Mouse (Mus musculus): ENCODE data around the gene Tubal3. TPM values are rescaled to one million over a fixed set of nuclear protein-coding genes. Genes with fewer than 3 reads are reported as not detected.
"Not testable (repeated sequence)": the region's sequence is repeated elsewhere in the genome, so short reads cannot be mapped to it uniquely, and the experiment has no call there.

Gene Tubal3
- total RNA-seq, 2 experiments from 2014 or later = not detected

- no peak for DNase-seq
- H3K4me3 ChIP-seq = peak overlapping the region; percentile 77
- intact Hi-C loops (cut with DNase I) = loop anchor here (5.0 to 10.0 kb wide), 2 partner anchors 122 to 360 kb away; partner anchors contain the start of gene Gdi2
- 0 out of 2 replicates have a peak overlapping the region, but pooled peaks have one; percentile 16 for H3K27ac ChIP-seq
- TF ChIP-seq CTCF (IDR thresholded peaks at IDR 0.05) = no peak
Measured at GRCm38 (mm10) chr13:3894549-3894948, 23.5 kb upstream of the Tubal3 start.

- intact Hi-C loops (cut with DNase I) = loop anchor here (5.0 to 10.0 kb wide), 2 partner anchors 107 to 361 kb away; partner anchors contain the start of gene Gdi2
Measured at GRCm38 (mm10) chr13:3895397-3895980, 22.6 kb upstream of the Tubal3 start.

GRCm38 (mm10) chr13:3896032-3896431, 22.0 kb upstream of the Tubal3 start:
- DNase-seq = no peak
- H3K4me3 ChIP-seq = no peak overlapping the region
- TF ChIP-seq CTCF (IDR thresholded peaks at IDR 0.05) = no peak
- intact Hi-C loops (cut with DNase I) = loop anchor here (1.0 to 10.0 kb wide), 3 partner anchors 106 to 361 kb away; partner anchors contain the start of gene Gdi2
- peak overlapping the region; percentile 43 for H3K27ac ChIP-seq

More at GRCm38 (mm10) chr13:3895397-3895980, 22.6 kb upstream of the Tubal3 start:
- no peak overlapping the region for H3K4me3 ChIP-seq
- DNase-seq = no peak
- peak overlapping the region; percentile 43 for H3K27ac ChIP-seq
- TF ChIP-seq CTCF (IDR thresholded peaks at IDR 0.05) = no peak

GRCm38 (mm10) chr13:3896913-3897312, 21.2 kb upstream of the Tubal3 start:
- no peak; the same call in 1 of the 2 replicates for TF ChIP-seq CTCF (IDR thresholded peaks at IDR 0.05)
- peak; percentile 58 for DNase-seq
- Histone ChIP-seq H3K27ac (peak overlapping the region; percentile 41; the same call in 1 of the 2 replicates), H3K4me3 (no peak overlapping the region)
- intact Hi-C loops (cut with DNase I) = loop anchor here (1.0 to 10.0 kb wide), 3 partner anchors 105 to 362 kb away; partner anchors contain the start of gene Gdi2

GRCm38 (mm10) chr13:3898202-3898601, 19.9 kb upstream of the Tubal3 start:
- H3K4me3 ChIP-seq, DNase-seq: not testable (repeated sequence)
- intact Hi-C loops (cut with DNase I) = loop anchor here (5.0 to 10.0 kb wide), 2 partner anchors 104 to 363 kb away; partner anchors contain the start of gene Gdi2

GRCm38 (mm10) chr13:3899301-3899700, 18.8 kb upstream of the Tubal3 start:
- Histone ChIP-seq H3K4me3 (no peak overlapping the region), H3K27ac (no peak overlapping the region)
- intact Hi-C loops (cut with DNase I) = loop anchor here (5.0 to 10.0 kb wide), 2 partner anchors 103 to 364 kb away; partner anchors contain the start of gene Gdi2
- TF ChIP-seq CTCF (IDR thresholded peaks at IDR 0.05) = no peak
- no peak for DNase-seq

More at GRCm38 (mm10) chr13:3898202-3898601, 19.9 kb upstream of the Tubal3 start:
- not testable (repeated sequence) for H3K27ac ChIP-seq

GRCm38 (mm10) chr13:3907151-3907696, 10.8 kb upstream of the Tubal3 start:
- H3K27ac ChIP-seq = no peak overlapping the region
- TF ChIP-seq CTCF (IDR thresholded peaks at IDR 0.05) = no peak
- no peak overlapping the region for H3K4me3 ChIP-seq
- intact Hi-C loops (cut with DNase I) = no loop called here
- DNase-seq = no peak

GRCm38 (mm10) chr13:3908262-3908661, 9.8 kb upstream of the Tubal3 start:
- H3K27ac ChIP-seq = no peak overlapping the region
- TF ChIP-seq CTCF (IDR thresholded peaks at IDR 0.05) = no peak
- H3K4me3 ChIP-seq = no peak overlapping the region
- no peak for DNase-seq
- intact Hi-C loops (cut with DNase I) = no loop called here

- TF ChIP-seq CTCF (IDR thresholded peaks at IDR 0.05) = no peak
- no peak overlapping the region for H3K4me3 ChIP-seq
- no peak overlapping the region for H3K27ac ChIP-seq
- DNase-seq = no peak
- intact Hi-C loops (cut with DNase I) = no loop called here
Measured at GRCm38 (mm10) chr13:3910356-3910755, 7.7 kb upstream of the Tubal3 start.

GRCm38 (mm10) chr13:3913504-3913903, 4.6 kb upstream of the Tubal3 start:
- intact Hi-C loops (cut with DNase I) = no loop called here
- no peak for DNase-seq
- no peak for TF ChIP-seq CTCF (IDR thresholded peaks at IDR 0.05)

GRCm38 (mm10) chr13:3924483-3924882, 6.4 kb downstream of the Tubal3 start:
- no peak for DNase-seq
- no peak for TF ChIP-seq CTCF (IDR thresholded peaks at IDR 0.05)
- H3K4me3 ChIP-seq = no peak overlapping the region
- H3K27ac ChIP-seq = no peak overlapping the region
- intact Hi-C loops (cut with DNase I) = no loop called here

More at GRCm38 (mm10) chr13:3913504-3913903, 4.6 kb upstream of the Tubal3 start:
- Histone ChIP-seq H3K4me3 (no peak overlapping the region), H3K27ac (no peak overlapping the region)

- H3K4me3 ChIP-seq = no peak overlapping the region
- no peak overlapping the region for H3K27ac ChIP-seq
- no peak for TF ChIP-seq CTCF (IDR thresholded peaks at IDR 0.05)
- intact Hi-C loops (cut with DNase I) = no loop called here
- no peak for DNase-seq
Measured at GRCm38 (mm10) chr13:3925632-3926031, 7.6 kb downstream of the Tubal3 start.

GRCm38 (mm10) chr13:3926046-3926445, 8.0 kb downstream of the Tubal3 start:
- intact Hi-C loops (cut with DNase I) = no loop called here
- Histone ChIP-seq H3K27ac (no peak overlapping the region), H3K4me3 (no peak overlapping the region)
- no peak for DNase-seq
- no peak for TF ChIP-seq CTCF (IDR thresholded peaks at IDR 0.05)

Measured in gastrocnemius, adult 2 months (tissue).